8 mouse cellular contexts compared by ENCODE assay signal in genomic region chr9:110118249-110118648, GRCm38 (mm10). TPM values are rescaled to one million over a fixed set of nuclear protein-coding genes. Genes with fewer than 3 reads are reported as not detected.
A peak's percentile ranks its signal among the peaks of the same experiment; 100 is the strongest.
DNase-seq lines count a peak whose midpoint lies in the region; ATAC-seq and TF ChIP-seq lines count a peak whose summit lies in the region.
"Had no signal": no experiment of that assay in that cellular context is flagged by ENCODE, and none has a peak within 500 bp of the region (broad histone marks: within the 10 kb centered on the region; RNA-seq: fewer than 3 reads in every experiment).

No protein-coding gene starts in this region.

- peak overlapping the region; percentile 95 for H3K9ac ChIP-seq in forebrain, embryonic 14.5 days (ENCODE audit: low read length)
- H3K9ac ChIP-seq in liver, embryonic 12.5 days, result peak overlapping the region; percentile 87

- no peak for TF ChIP-seq POLR2A in testis, adult 2 months (IDR thresholded peaks at IDR 0.05; ENCODE audit: control insufficient read depth, low read depth, low read length)

- H3K4me1 ChIP-seq in testis, adult 2 months (ENCODE audit: control insufficient read depth, insufficient read depth, low read length), result peaks cover 9% of the 10 kb centered on the region
- peaks cover 13% of the 10 kb centered on the region for H3K4me1 ChIP-seq in forebrain, embryonic 14.5 days (ENCODE audit: control insufficient read depth, insufficient read depth, low read length)
- H3K4me1 ChIP-seq in liver, embryonic 12.5 days, result peaks cover 28% of the 10 kb centered on the region

- H3K4me3 ChIP-seq in testis, adult 2 months (ENCODE audit: control insufficient read depth, low read depth, low read length), result peak overlapping the region; percentile 100; the same call in 1 of the 2 replicates
- H3K4me3 ChIP-seq in forebrain, embryonic 14.5 days (ENCODE audit: low read depth, low read length), result peak overlapping the region; percentile 88
- peak overlapping the region; percentile 88 for H3K4me3 ChIP-seq in liver, embryonic 12.5 days

- H3K36me3 ChIP-seq in testis, adult 2 months (ENCODE audit: control insufficient read depth, insufficient read depth, low read length), result no peaks in the 10 kb centered on the region
- peaks cover 11% of the 10 kb centered on the region for H3K36me3 ChIP-seq in forebrain, embryonic 14.5 days (ENCODE audit: control insufficient read depth, insufficient read depth, low read length)
- peaks cover 23% of the 10 kb centered on the region for H3K36me3 ChIP-seq in liver, embryonic 12.5 days

- TF ChIP-seq CTCF in testis, adult 2 months (IDR thresholded peaks at IDR 0.05; ENCODE audit: control insufficient read depth, insufficient read depth, insufficient replicate concordance, low read depth, low read length), result no peak

- no peak for ATAC-seq in forebrain, embryonic 14.5 days
- ATAC-seq in liver, embryonic 12.5 days, result no peak

- no peak for DNase-seq in testis, postnatal 14 days (ENCODE audit: low spot score)
- DNase-seq in forebrain, embryonic 14.5 days (ENCODE audit: low spot score), result no peak
- no peak for DNase-seq in right cerebral cortex, postnatal 14 days
- DNase-seq in cerebellum, postnatal 25 days, result no peak
- DNase-seq in gastrocnemius, adult 8-10 months (ENCODE audit: low spot score in 2 of 2), result no peak
- DNase-seq: lung, adult 18-20 months had no signal

- H3K27me3 ChIP-seq in testis, adult 2 months (ENCODE audit: control insufficient read depth, insufficient read depth, low read length), result no peaks in the 10 kb centered on the region
- H3K27me3 ChIP-seq in forebrain, embryonic 14.5 days (replicated peaks; ENCODE audit: control insufficient read depth, insufficient read depth, low read length), result no peaks in the 10 kb centered on the region
- H3K27me3 ChIP-seq in liver, embryonic 12.5 days (replicated peaks), result no peaks in the 10 kb centered on the region

- 40% methylated on average over 1 of the region's 1 CpGs for WGBS in forebrain, embryonic 14.5 days
- 33% methylated on average over 1 of the region's 1 CpGs for WGBS in liver, embryonic 12.5 days (ENCODE audit: insufficient replicate concordance)

- peak overlapping the region; percentile 83 for H3K4me2 ChIP-seq in forebrain, embryonic 14.5 days (ENCODE audit: low read length)
- H3K4me2 ChIP-seq in liver, embryonic 12.5 days, result peak overlapping the region; percentile 91

- no peaks in the 10 kb centered on the region for H3K9me3 ChIP-seq in forebrain, embryonic 14.5 days (replicated peaks; ENCODE audit: control insufficient read depth, low read length)
- H3K9me3 ChIP-seq in liver, embryonic 12.5 days (replicated peaks), result no peaks in the 10 kb centered on the region

- H3K27ac ChIP-seq in testis, adult 2 months (ENCODE audit: control insufficient read depth, insufficient read depth, low read depth, low read length), result peak overlapping the region; percentile 89; the same call in 1 of the 2 replicates
- H3K27ac ChIP-seq in forebrain, embryonic 14.5 days (ENCODE audit: low read depth, low read length), result no peak overlapping the region
- peak overlapping the region; percentile 93 for H3K27ac ChIP-seq in liver, embryonic 12.5 days

RNA-seq across cellular contexts. Expression of gene Dhx30, which starts 0.6 kb away (rescaled TPM):
- 160 and 190 TPM in 2 replicates for polyA plus RNA-seq in testis, adult 2 months (2012; rRNA removed)
- polyA plus RNA-seq in forebrain, embryonic 14.5 days (2014; fragmentation: Nextera tagmentation; extraction: Ambion mirVana), result 163 and 189 TPM in 2 replicates
- 65.2 and 68.1 TPM in 2 replicates for polyA plus RNA-seq in liver, embryonic 12.5 days (2016; fragmentation: Nextera tagmentation; extraction: Ambion mirVana)
- total RNA-seq in gastrocnemius, adult 8-10 months (2022), result 10 to 100 TPM; 25.4 to 39.5 (median 35.1) TPM

RNA-seq across cellular contexts. Expression of gene Smarcc1, which starts 0.7 kb away (rescaled TPM):
- polyA plus RNA-seq in testis, adult 2 months (2012; rRNA removed), result 13.6 and 14.8 TPM in 2 replicates
- 120 and 149 TPM in 2 replicates for polyA plus RNA-seq in forebrain, embryonic 14.5 days (2014; fragmentation: Nextera tagmentation; extraction: Ambion mirVana)
- 69.2 and 71.6 TPM in 2 replicates for polyA plus RNA-seq in liver, embryonic 12.5 days (2016; fragmentation: Nextera tagmentation; extraction: Ambion mirVana)
- 10 to 100 TPM; 22.0 to 27.2 (median 26.3) TPM for total RNA-seq in gastrocnemius, adult 8-10 months (2022)
